20 mouse cellular contexts compared by ENCODE assay signal in genomic region chr7:130425991-130426390, GRCm38 (mm10).
DNase-seq lines count a peak whose midpoint lies in the region; ATAC-seq and TF ChIP-seq lines count a peak whose summit lies in the region.
"Had no signal": no experiment of that assay in that cellular context is flagged by ENCODE, and none has a peak within 500 bp of the region (broad histone marks: within the 10 kb centered on the region; RNA-seq: fewer than 3 reads in every experiment).

No protein-coding gene starts in this region.

- DNase-seq in stomach, postnatal 0 days (ENCODE audit: low spot score): no peak
- peak; percentile 52 for DNase-seq in embryonic facial prominence, embryonic 14.5 days (ENCODE audit: low spot score)
- no peak for DNase-seq in limb, embryonic 10.5 days (ENCODE audit: low spot score)
- DNase-seq in cerebellum, adult 2 months: no peak
- DNase-seq in spleen, postnatal 14 days (ENCODE audit: low spot score in 2 of 2): no peak
- no peak for DNase-seq in lung, postnatal 0 days (ENCODE audit: low spot score)
- DNase-seq: adrenal gland, adult 2 months; cerebellum, adult 11 months; cerebellum, adult 9-10 months; cerebellum, postnatal 25 days; gastrocnemius, postnatal 36 days; heart, adult 11 months; heart, postnatal 36 days; kidney, adult 11 months had no signal

- H3K36me3 ChIP-seq in stomach, embryonic 14.5 days (ENCODE audit: control insufficient read depth, insufficient read depth, low read length): no peaks in the 10 kb centered on the region
- no peaks in the 10 kb centered on the region for H3K36me3 ChIP-seq in stomach, postnatal 0 days (ENCODE audit: control insufficient read depth, insufficient read depth, low read length)
- no peaks in the 10 kb centered on the region for H3K36me3 ChIP-seq in embryonic facial prominence, embryonic 14.5 days (ENCODE audit: control insufficient read depth, insufficient read depth, low read length)
- no peaks in the 10 kb centered on the region for H3K36me3 ChIP-seq in limb, embryonic 10.5 days
- H3K36me3 ChIP-seq in lung, postnatal 0 days (ENCODE audit: insufficient read depth, low read length): no peaks in the 10 kb centered on the region
- H3K36me3 ChIP-seq: heart, embryonic 13.5 days; hindbrain, embryonic 15.5 days had no signal

- no peak for TF ChIP-seq EP300 in stomach, postnatal 0 days (optimal IDR thresholded peaks at IDR 0.05)
- no peak for TF ChIP-seq EP300 in lung, postnatal 0 days (IDR thresholded peaks at IDR 0.05)

- WGBS in stomach, embryonic 14.5 days: 43% methylated on average over 2 of the region's 2 CpGs
- WGBS in stomach, postnatal 0 days: 44% methylated on average over 2 of the region's 2 CpGs
- 28% methylated on average over 2 of the region's 2 CpGs for WGBS in embryonic facial prominence, embryonic 14.5 days
- WGBS in limb, embryonic 10.5 days: 17% methylated on average over 2 of the region's 2 CpGs
- WGBS in cerebellum, adult 2 months: 78% methylated on average over 2 of the region's 2 CpGs
- 40% methylated on average over 2 of the region's 2 CpGs for WGBS in lung, postnatal 0 days

- H3K9me3 ChIP-seq in stomach, embryonic 14.5 days (ENCODE audit: control insufficient read depth, low read depth, low read length): no peaks in the 10 kb centered on the region
- H3K9me3 ChIP-seq in stomach, postnatal 0 days (ENCODE audit: control insufficient read depth, low read length): no peaks in the 10 kb centered on the region
- no peaks in the 10 kb centered on the region for H3K9me3 ChIP-seq in embryonic facial prominence, embryonic 14.5 days (ENCODE audit: control insufficient read depth, low read length)
- no peaks in the 10 kb centered on the region for H3K9me3 ChIP-seq in limb, embryonic 10.5 days (replicated peaks)
- H3K9me3 ChIP-seq in lung, postnatal 0 days (ENCODE audit: low read length): no peaks in the 10 kb centered on the region
- H3K9me3 ChIP-seq: heart, embryonic 13.5 days; hindbrain, embryonic 15.5 days had no signal

- H3K4me2 ChIP-seq in stomach, embryonic 14.5 days (replicated peaks; ENCODE audit: low read depth, low read length): no peak overlapping the region
- H3K4me2 ChIP-seq in stomach, postnatal 0 days (replicated peaks; ENCODE audit: low read depth): no peak overlapping the region
- no peak overlapping the region for H3K4me2 ChIP-seq in embryonic facial prominence, embryonic 14.5 days (ENCODE audit: low read depth, low read length)
- no peak overlapping the region for H3K4me2 ChIP-seq in lung, postnatal 0 days (replicated peaks; ENCODE audit: low read depth, low read length)
- H3K4me2 ChIP-seq: hindbrain, embryonic 15.5 days had no signal

- TF ChIP-seq CTCF in stomach, postnatal 0 days (IDR thresholded peaks at IDR 0.05; ENCODE audit: low read depth): no peak
- TF ChIP-seq CTCF in cerebellum, adult 2 months (IDR thresholded peaks at IDR 0.05; ENCODE audit: borderline replicate concordance, insufficient read depth, low read depth, low read length): no peak
- no peak for TF ChIP-seq CTCF in lung, postnatal 0 days (IDR thresholded peaks at IDR 0.05)

- no peak for TF ChIP-seq POLR2A in cerebellum, adult 2 months (IDR thresholded peaks at IDR 0.05; ENCODE audit: borderline replicate concordance, insufficient read depth, low read length)

- ATAC-seq in stomach, embryonic 14.5 days (ENCODE audit: insufficient number of reproducible peaks, insufficient read depth, low FRiP score, low read depth): no peak
- no peak for ATAC-seq in stomach, postnatal 0 days (ENCODE audit: low FRiP score, low TSS enrichment)
- no peak for ATAC-seq in embryonic facial prominence, embryonic 14.5 days (ENCODE audit: low read depth)
- ATAC-seq in lung, postnatal 0 days: no peak
- ATAC-seq: forebrain, embryonic 14.5 days; Patski had no signal

- peaks cover 6% of the 10 kb centered on the region for H3K4me1 ChIP-seq in stomach, embryonic 14.5 days (ENCODE audit: control insufficient read depth, insufficient read depth, low read length)
- peaks cover 4% of the 10 kb centered on the region; the same call in 1 of the 2 replicates for H3K4me1 ChIP-seq in stomach, postnatal 0 days (replicated peaks; ENCODE audit: control insufficient read depth, insufficient read depth)
- H3K4me1 ChIP-seq in embryonic facial prominence, embryonic 14.5 days (ENCODE audit: control insufficient read depth, insufficient read depth, low read length): peaks cover 16% of the 10 kb centered on the region; the same call in 1 of the 2 replicates
- H3K4me1 ChIP-seq in limb, embryonic 10.5 days: peaks cover 45% of the 10 kb centered on the region
- no peaks in the 10 kb centered on the region for H3K4me1 ChIP-seq in cerebellum, adult 2 months (ENCODE audit: control insufficient read depth, insufficient read depth, low read length)
- H3K4me1 ChIP-seq in lung, postnatal 0 days (ENCODE audit: insufficient read depth, low read depth, low read length): 0 out of 2 replicates have a peak, but pooled peaks cover 3% of the 10 kb centered on the region
- H3K4me1 ChIP-seq: hindbrain, embryonic 15.5 days had no signal

- H3K4me3 ChIP-seq in stomach, embryonic 14.5 days (ENCODE audit: low read depth, low read length): no peak overlapping the region
- no peak overlapping the region for H3K4me3 ChIP-seq in stomach, postnatal 0 days (ENCODE audit: low read depth, low read length)
- no peak overlapping the region for H3K4me3 ChIP-seq in embryonic facial prominence, embryonic 14.5 days (ENCODE audit: low read depth, low read length)
- no peak overlapping the region for H3K4me3 ChIP-seq in limb, embryonic 10.5 days
- H3K4me3 ChIP-seq in cerebellum, adult 2 months (replicated peaks; ENCODE audit: insufficient read depth, low read depth, low read length): no peak overlapping the region
- no peak overlapping the region for H3K4me3 ChIP-seq in lung, postnatal 0 days (ENCODE audit: low read depth, low read length)
- H3K4me3 ChIP-seq: heart, embryonic 13.5 days; hindbrain, embryonic 15.5 days had no signal

- H3K9ac ChIP-seq in stomach, embryonic 14.5 days (replicated peaks; ENCODE audit: low read depth, low read length): no peak overlapping the region
- H3K9ac ChIP-seq in stomach, postnatal 0 days (ENCODE audit: low read length): no peak overlapping the region
- no peak overlapping the region for H3K9ac ChIP-seq in embryonic facial prominence, embryonic 14.5 days (ENCODE audit: low read depth, low read length)
- no peak overlapping the region for H3K9ac ChIP-seq in lung, postnatal 0 days (replicated peaks; ENCODE audit: low read depth)
- H3K9ac ChIP-seq: hindbrain, embryonic 15.5 days had no signal

- H3K27me3 ChIP-seq in stomach, embryonic 14.5 days (ENCODE audit: control insufficient read depth, insufficient read depth, low read length): no peaks in the 10 kb centered on the region
- H3K27me3 ChIP-seq in stomach, postnatal 0 days (ENCODE audit: control insufficient read depth, insufficient read depth, low read length): no peaks in the 10 kb centered on the region
- no peaks in the 10 kb centered on the region for H3K27me3 ChIP-seq in embryonic facial prominence, embryonic 14.5 days (replicated peaks; ENCODE audit: control insufficient read depth, insufficient read depth, low read length)
- H3K27me3 ChIP-seq in limb, embryonic 10.5 days (ENCODE audit: low read depth, poor library complexity, severe bottlenecking): no peaks in the 10 kb centered on the region
- H3K27me3 ChIP-seq in cerebellum, adult 2 months (ENCODE audit: control insufficient read depth, insufficient read depth, low read length): no peaks in the 10 kb centered on the region
- no peaks in the 10 kb centered on the region for H3K27me3 ChIP-seq in lung, postnatal 0 days (replicated peaks; ENCODE audit: insufficient read depth, low read length)
- H3K27me3 ChIP-seq: CH12.LX; heart, embryonic 13.5 days; hindbrain, embryonic 15.5 days; Patski had no signal

- H3K27ac ChIP-seq in stomach, embryonic 14.5 days (ENCODE audit: low read length): peak overlapping the region; percentile 59; the same call in 1 of the 2 replicates
- H3K27ac ChIP-seq in stomach, postnatal 0 days (replicated peaks): no peak overlapping the region
- peak overlapping the region; percentile 80 for H3K27ac ChIP-seq in embryonic facial prominence, embryonic 14.5 days (replicated peaks; ENCODE audit: low read depth, low read length)
- peak overlapping the region; percentile 85 for H3K27ac ChIP-seq in limb, embryonic 10.5 days
- H3K27ac ChIP-seq in cerebellum, adult 2 months (ENCODE audit: insufficient read depth, low read length): no peak overlapping the region
- H3K27ac ChIP-seq in lung, postnatal 0 days (ENCODE audit: low read length): no peak overlapping the region
- H3K27ac ChIP-seq: heart, embryonic 13.5 days; hindbrain, embryonic 15.5 days had no signal

Comparison
In these comparisons a context has a peak if more than half of its experiments do, and no peak if none do; other contexts are left out.
1. H3K27ac ChIP-seq: peak in stomach, embryonic 14.5 days (single experiment), embryonic facial prominence, embryonic 14.5 days (single experiment) and limb, embryonic 10.5 days (single experiment); none in stomach, postnatal 0 days (single experiment), cerebellum, adult 2 months (single experiment) and lung, postnatal 0 days (single experiment).